ENCODE assay signal across 8 mouse cellular contexts in genomic region chr4:56865003-56865511, GRCm38 (mm10). TPM values are rescaled to one million over a fixed set of nuclear protein-coding genes. Genes with fewer than 3 reads are reported as not detected.
DNase-seq lines count a peak whose midpoint lies in the region; ATAC-seq lines count a peak whose summit lies in the region.

TSS of gene Ctnnal1 (minus strand) at chr4:56865188.

- H3K27me3 ChIP-seq in hindbrain, embryonic 13.5 days: no peaks in the 10 kb centered on the region

- peak within 1 kb of the TSS; percentile 82 for H3K9ac ChIP-seq in hindbrain, embryonic 13.5 days

- ATAC-seq in hindbrain, embryonic 13.5 days (ENCODE audit: low FRiP score): peak; percentile 97

- WGBS in hindbrain, embryonic 13.5 days: under 1% methylated on average over 45 of the region's 45 CpGs

- H3K4me1 ChIP-seq in hindbrain, embryonic 13.5 days (replicated peaks): peaks cover 21% of the 10 kb centered on the region

- H3K4me3 ChIP-seq in hindbrain, embryonic 13.5 days: peak within 1 kb of the TSS; percentile 70

- DNase-seq in R1 (ENCODE audit: low read depth, low spot score): peak; percentile 97
- DNase-seq in cerebellum, postnatal 14 days: peak; percentile 88 to 95
- peak; percentile 56 to 79 for DNase-seq in frontal cortex, postnatal 25 days (ENCODE audit: low spot score in 2 of 2)
- peak; percentile 78 to 87 for DNase-seq in layer of hippocampus, postnatal 14 days (ENCODE audit: low spot score in 2 of 2)
- DNase-seq in lung, postnatal 10 days: peak; percentile 94
- peak; percentile 96 for DNase-seq in ovary, postnatal 36 days (ENCODE audit: low spot score)
- DNase-seq in thymus, postnatal 14 days: peak; percentile 88

- H3K27ac ChIP-seq in hindbrain, embryonic 13.5 days: peak within 1 kb of the TSS; percentile 85

- H3K36me3 ChIP-seq in hindbrain, embryonic 13.5 days: no peaks in the 10 kb centered on the region

- H3K9me3 ChIP-seq in hindbrain, embryonic 13.5 days: no peaks in the 10 kb centered on the region

- H3K4me2 ChIP-seq in hindbrain, embryonic 13.5 days: peak within 1 kb of the TSS; percentile 72

RNA-seq across cellular contexts. Expression of gene Ctnnal1, which starts in this region (rescaled TPM):
- polyA plus RNA-seq in hindbrain, embryonic 13.5 days (2015; fragmentation: Nextera tagmentation; extraction: Ambion mirVana): 16.9 and 19.4 TPM in 2 replicates
- 10 to 100 TPM; 17.4 to 18.9 TPM for total RNA-seq in layer of hippocampus, postnatal 14 days (2021)

Comparison
In these comparisons a context has a peak if more than half of its experiments do, and no peak if none do; other contexts are left out.
1. Peak in every context shown above with its lines: DNase-seq, ATAC-seq, H3K4me3 ChIP-seq and H3K27ac ChIP-seq.